Comparison of ENCODE assay signal across 27 mouse cellular contexts in the genomic region with DNA sequence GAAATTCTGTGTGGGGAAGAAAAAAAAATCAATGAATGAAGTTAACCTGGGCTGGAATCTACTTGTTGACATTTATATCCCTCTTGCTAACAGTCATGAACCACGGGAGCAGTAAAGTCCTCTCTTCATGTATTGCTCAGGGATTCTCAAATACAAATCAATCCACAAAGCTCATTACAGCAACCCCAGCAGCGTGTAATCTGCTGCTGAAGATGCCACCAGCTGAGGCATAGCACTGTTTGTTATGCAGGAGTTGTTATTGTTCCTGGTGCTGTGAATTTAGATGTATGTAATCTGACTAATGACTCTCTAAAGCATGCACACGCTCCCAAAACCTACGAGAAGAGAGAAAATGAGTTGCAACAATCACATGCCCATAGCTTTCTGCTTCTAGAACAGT.
DNase-seq lines count a peak whose midpoint lies in the region; ATAC-seq and TF ChIP-seq lines count a peak whose summit lies in the region.
"Had no signal": no experiment of that assay in that cellular context is flagged by ENCODE, and none has a peak within 500 bp of the region (broad histone marks: within the 10 kb centered on the region; RNA-seq: fewer than 3 reads in every experiment).

No protein-coding gene starts in this region.

- TF ChIP-seq POLR2A in brain, embryonic 14.5 days (IDR thresholded peaks at IDR 0.05; ENCODE audit: borderline replicate concordance, extremely low read depth, insufficient read depth, insufficient read length, poor library complexity, severe bottlenecking), result no peak

- no peak overlapping the region for H3K4me3 ChIP-seq in hindbrain, embryonic 14.5 days (replicated peaks; ENCODE audit: low read length)
- no peak overlapping the region for H3K4me3 ChIP-seq in hindbrain, embryonic 11.5 days (ENCODE audit: low read depth, low read length)
- no peak overlapping the region for H3K4me3 ChIP-seq in midbrain, embryonic 15.5 days
- no peak overlapping the region for H3K4me3 ChIP-seq in midbrain, embryonic 16.5 days (ENCODE audit: low read depth, low read length)
- no peak overlapping the region for H3K4me3 ChIP-seq in hindbrain, postnatal 0 days (ENCODE audit: low read length)
- H3K4me3 ChIP-seq: embryonic facial prominence, embryonic 10.5 days; embryonic facial prominence, embryonic 13.5 days; erythroblast, embryonic 14.5 days; forebrain, embryonic 12.5 days; forebrain, embryonic 15.5 days; heart, embryonic 12.5 days; heart, embryonic 15.5 days; intestine, embryonic 15.5 days had no signal

- H3K9me3 ChIP-seq in hindbrain, embryonic 14.5 days (ENCODE audit: control insufficient read depth, low read length), result no peaks in the 10 kb centered on the region
- no peaks in the 10 kb centered on the region for H3K9me3 ChIP-seq in hindbrain, embryonic 11.5 days (ENCODE audit: control insufficient read depth, low read length)
- no peaks in the 10 kb centered on the region for H3K9me3 ChIP-seq in midbrain, embryonic 15.5 days
- H3K9me3 ChIP-seq in midbrain, embryonic 16.5 days (replicated peaks; ENCODE audit: control insufficient read depth, low read length, poor library complexity, severe bottlenecking), result no peaks in the 10 kb centered on the region
- no peaks in the 10 kb centered on the region for H3K9me3 ChIP-seq in hindbrain, postnatal 0 days (ENCODE audit: low read length)
- H3K9me3 ChIP-seq: embryonic facial prominence, embryonic 10.5 days; embryonic facial prominence, embryonic 13.5 days; forebrain, embryonic 12.5 days; forebrain, embryonic 15.5 days; G1E; heart, embryonic 12.5 days; heart, embryonic 15.5 days; intestine, embryonic 15.5 days had no signal

- H3K4me1 ChIP-seq in hindbrain, embryonic 14.5 days (replicated peaks; ENCODE audit: control insufficient read depth, insufficient read depth, low read length), result peaks cover 5% of the 10 kb centered on the region; the same call in 1 of the 2 replicates
- no peaks in the 10 kb centered on the region for H3K4me1 ChIP-seq in hindbrain, embryonic 11.5 days (replicated peaks; ENCODE audit: control insufficient read depth, insufficient read depth, low read length)
- 0 out of 2 replicates have a peak, but pooled peaks cover 4% of the 10 kb centered on the region for H3K4me1 ChIP-seq in midbrain, embryonic 15.5 days
- no peaks in the 10 kb centered on the region for H3K4me1 ChIP-seq in midbrain, embryonic 16.5 days (ENCODE audit: control insufficient read depth, insufficient read depth, low read length)
- H3K4me1 ChIP-seq in hindbrain, postnatal 0 days (ENCODE audit: insufficient read depth, low read length), result no peaks in the 10 kb centered on the region
- H3K4me1 ChIP-seq: embryonic facial prominence, embryonic 13.5 days; forebrain, embryonic 15.5 days; intestine, embryonic 15.5 days had no signal

- DNase-seq in hindbrain, embryonic 14.5 days (ENCODE audit: low spot score), result peak; percentile 31
- no peak for DNase-seq in hindbrain, embryonic 11.5 days (ENCODE audit: low spot score)
- peak; percentile 55 for DNase-seq in brain, embryonic 14.5 days (ENCODE audit: low read depth)
- DNase-seq in hindbrain, postnatal 0 days (ENCODE audit: low spot score), result peak; percentile 30
- no peak for DNase-seq in lung, postnatal 4 days
- DNase-seq in lung, postnatal 25 days (ENCODE audit: low spot score), result no peak
- DNase-seq: B cell, adult 2 months; cerebellum, adult 11 months; cerebellum, adult 2 months; cerebellum, postnatal 36 days; embryo, embryonic 11 days; gastrocnemius, postnatal 25 days; heart, adult 18-20 months; heart, postnatal 36 days had no signal

- ATAC-seq in hindbrain, embryonic 14.5 days (ENCODE audit: low FRiP score), result peak; percentile 74
- ATAC-seq in hindbrain, embryonic 11.5 days (ENCODE audit: low FRiP score), result no peak
- ATAC-seq in midbrain, embryonic 15.5 days (replicated peaks), result no peak
- no peak for ATAC-seq in midbrain, embryonic 16.5 days
- no peak for ATAC-seq in hindbrain, postnatal 0 days
- ATAC-seq: forebrain, embryonic 15.5 days; intestine, embryonic 15.5 days; Patski had no signal

- no peak for TF ChIP-seq CTCF in brain, embryonic 14.5 days (IDR thresholded peaks at IDR 0.05; ENCODE audit: borderline replicate concordance, extremely low read depth, insufficient read depth, insufficient read length)
- TF ChIP-seq CTCF in hindbrain, postnatal 0 days (IDR thresholded peaks at IDR 0.05; ENCODE audit: low read depth), result no peak

- H3K4me2 ChIP-seq in hindbrain, embryonic 14.5 days (replicated peaks), result no peak overlapping the region
- no peak overlapping the region for H3K4me2 ChIP-seq in hindbrain, embryonic 11.5 days (replicated peaks; ENCODE audit: low read depth, low read length)
- H3K4me2 ChIP-seq in midbrain, embryonic 15.5 days, result no peak overlapping the region
- H3K4me2 ChIP-seq in midbrain, embryonic 16.5 days (ENCODE audit: low read length), result no peak overlapping the region
- H3K4me2 ChIP-seq in hindbrain, postnatal 0 days (ENCODE audit: low read depth, low read length), result no peak overlapping the region
- H3K4me2 ChIP-seq: embryonic facial prominence, embryonic 13.5 days; forebrain, embryonic 12.5 days; forebrain, embryonic 15.5 days; heart, embryonic 12.5 days; heart, embryonic 15.5 days; intestine, embryonic 15.5 days had no signal

- no peak overlapping the region for H3K9ac ChIP-seq in hindbrain, embryonic 14.5 days
- no peak overlapping the region for H3K9ac ChIP-seq in hindbrain, embryonic 11.5 days (ENCODE audit: low read depth, low read length)
- H3K9ac ChIP-seq in midbrain, embryonic 15.5 days, result no peak overlapping the region
- H3K9ac ChIP-seq in midbrain, embryonic 16.5 days (ENCODE audit: low read depth, low read length), result no peak overlapping the region
- no peak overlapping the region for H3K9ac ChIP-seq in hindbrain, postnatal 0 days (replicated peaks; ENCODE audit: low read length)
- H3K9ac ChIP-seq: embryonic facial prominence, embryonic 13.5 days; forebrain, embryonic 12.5 days; forebrain, embryonic 15.5 days; heart, embryonic 12.5 days; heart, embryonic 15.5 days; intestine, embryonic 15.5 days had no signal

- 28% methylated on average over 4 of the region's 4 CpGs for WGBS in hindbrain, embryonic 14.5 days
- 55% methylated on average over 4 of the region's 4 CpGs for WGBS in hindbrain, embryonic 11.5 days
- 32% methylated on average over 4 of the region's 4 CpGs for WGBS in midbrain, embryonic 15.5 days
- WGBS in midbrain, embryonic 16.5 days, result 32% methylated on average over 4 of the region's 4 CpGs
- 28% methylated on average over 4 of the region's 4 CpGs for WGBS in hindbrain, postnatal 0 days

- H3K27ac ChIP-seq in hindbrain, embryonic 14.5 days, result 0 out of 2 replicates have a peak overlapping the region, but pooled peaks have one; percentile 63
- no peak overlapping the region for H3K27ac ChIP-seq in hindbrain, embryonic 11.5 days (ENCODE audit: low read depth, low read length)
- 0 out of 2 replicates have a peak overlapping the region, but pooled peaks have one; percentile 15 for H3K27ac ChIP-seq in midbrain, embryonic 15.5 days
- H3K27ac ChIP-seq in midbrain, embryonic 16.5 days (ENCODE audit: low read length), result no peak overlapping the region
- H3K27ac ChIP-seq in hindbrain, postnatal 0 days, result no peak overlapping the region
- H3K27ac ChIP-seq: embryonic facial prominence, embryonic 10.5 days; embryonic facial prominence, embryonic 13.5 days; forebrain, embryonic 12.5 days; forebrain, embryonic 15.5 days; heart, embryonic 15.5 days; intestine, embryonic 15.5 days had no signal

- H3K36me3 ChIP-seq in hindbrain, embryonic 14.5 days (replicated peaks; ENCODE audit: control insufficient read depth, insufficient read depth), result no peaks in the 10 kb centered on the region
- no peaks in the 10 kb centered on the region for H3K36me3 ChIP-seq in hindbrain, embryonic 11.5 days (ENCODE audit: control insufficient read depth, insufficient read depth, low read length)
- no peaks in the 10 kb centered on the region for H3K36me3 ChIP-seq in midbrain, embryonic 15.5 days (replicated peaks)
- H3K36me3 ChIP-seq in midbrain, embryonic 16.5 days (ENCODE audit: control insufficient read depth, insufficient read depth, low read length), result no peaks in the 10 kb centered on the region
- H3K36me3 ChIP-seq in hindbrain, postnatal 0 days (ENCODE audit: insufficient read depth, low read length), result no peaks in the 10 kb centered on the region
- H3K36me3 ChIP-seq: embryonic facial prominence, embryonic 10.5 days; embryonic facial prominence, embryonic 13.5 days; forebrain, embryonic 12.5 days; forebrain, embryonic 15.5 days; G1E; heart, embryonic 12.5 days; heart, embryonic 15.5 days; intestine, embryonic 15.5 days had no signal

- no peaks in the 10 kb centered on the region for H3K27me3 ChIP-seq in hindbrain, embryonic 14.5 days (ENCODE audit: control insufficient read depth, insufficient read depth, low read length)
- no peaks in the 10 kb centered on the region; the same call in 1 of the 2 replicates for H3K27me3 ChIP-seq in hindbrain, embryonic 11.5 days (ENCODE audit: control insufficient read depth, insufficient read depth, low read length)
- no peaks in the 10 kb centered on the region for H3K27me3 ChIP-seq in midbrain, embryonic 15.5 days (replicated peaks)
- H3K27me3 ChIP-seq in midbrain, embryonic 16.5 days (ENCODE audit: control insufficient read depth, insufficient read depth, low read depth, low read length), result no peaks in the 10 kb centered on the region
- no peaks in the 10 kb centered on the region for H3K27me3 ChIP-seq in hindbrain, postnatal 0 days (ENCODE audit: insufficient read depth, low read length)
- H3K27me3 ChIP-seq: CH12.LX; embryonic facial prominence, embryonic 13.5 days; forebrain, embryonic 12.5 days; forebrain, embryonic 15.5 days; heart, embryonic 15.5 days; intestine, embryonic 15.5 days; Patski had no signal

Comparison
In these comparisons a context has a peak if more than half of its experiments do, and no peak if none do; other contexts are left out.
1. DNase-seq: peak in hindbrain, embryonic 14.5 days (single experiment), brain, embryonic 14.5 days (single experiment) and hindbrain, postnatal 0 days (single experiment); none in hindbrain, embryonic 11.5 days (single experiment), lung, postnatal 4 days (0 of 2) and lung, postnatal 25 days (single experiment).
2. H3K27ac ChIP-seq: peak in hindbrain, embryonic 14.5 days (single experiment) and midbrain, embryonic 15.5 days (single experiment); none in hindbrain, embryonic 11.5 days (single experiment), midbrain, embryonic 16.5 days (single experiment) and hindbrain, postnatal 0 days (single experiment).